Mouse (Mus musculus): ENCODE measurements at regions not wholly inside any gene's neighbourhood (a gene's known extent, or its start where the extent isn't known, plus 50 kb on each side); places are given as distances from the start of the nearest gene placed in this dataset.

DNA sequence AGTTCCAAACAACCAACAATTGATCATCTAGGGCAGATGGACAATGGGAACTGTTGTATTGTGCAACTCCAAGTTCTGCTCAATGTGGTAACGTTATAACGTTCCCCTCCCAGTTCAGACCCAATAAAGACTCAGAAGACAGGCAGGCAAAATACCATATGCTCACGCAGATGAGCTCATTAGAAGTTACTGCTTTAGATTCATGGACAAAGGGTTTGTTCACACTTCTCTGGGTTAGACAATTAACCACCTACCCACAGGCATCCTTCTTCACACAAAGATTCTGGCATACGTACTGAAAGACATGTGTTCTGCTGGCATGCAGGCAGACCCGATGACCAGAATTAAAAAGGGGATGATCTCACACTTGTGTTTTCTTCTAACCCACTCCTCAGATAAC lies 130.0 kb downstream of the Polr2m start:
- no peak for DNase-seq
